Comparison of ENCODE assay signal across 18 mouse cellular contexts in the genomic region with DNA sequence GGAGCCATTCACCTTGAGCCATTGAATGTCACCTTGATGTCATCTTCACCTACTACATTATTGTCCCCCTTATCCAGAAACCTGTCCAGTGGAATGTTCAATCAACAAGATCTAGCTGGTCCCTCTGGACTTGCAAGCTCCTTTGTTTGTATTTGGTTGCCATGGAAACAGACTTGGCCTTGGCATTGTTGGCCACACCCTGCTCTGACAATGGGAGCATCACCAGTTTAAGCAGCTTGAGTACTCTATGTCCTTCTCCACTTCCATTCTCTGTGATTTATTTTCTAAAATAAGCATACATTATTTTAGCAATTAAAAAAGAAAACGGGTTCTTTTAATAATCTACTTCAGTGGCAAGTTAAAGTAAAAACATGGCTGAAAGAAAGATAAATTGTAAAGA.
DNase-seq lines count a peak whose midpoint lies in the region; ATAC-seq and TF ChIP-seq lines count a peak whose summit lies in the region.
"Had no signal": no experiment of that assay in that cellular context is flagged by ENCODE, and none has a peak within 500 bp of the region (broad histone marks: within the 10 kb centered on the region; RNA-seq: fewer than 3 reads in every experiment).

No protein-coding gene starts in this region.

- 83% methylated on average over 1 of the region's 1 CpGs for WGBS in lung, postnatal 0 days
- WGBS in intestine, postnatal 0 days, result 77% methylated on average over 1 of the region's 1 CpGs
- WGBS in thymus, adult 2 months, result 81% methylated on average over 1 of the region's 1 CpGs

- no peaks in the 10 kb centered on the region for H3K27me3 ChIP-seq in lung, postnatal 0 days (replicated peaks; ENCODE audit: insufficient read depth, low read length)
- H3K27me3 ChIP-seq in intestine, postnatal 0 days (replicated peaks; ENCODE audit: control insufficient read depth, insufficient read depth, low read length), result no peaks in the 10 kb centered on the region
- H3K27me3 ChIP-seq in thymus, adult 2 months (ENCODE audit: control insufficient read depth, insufficient read depth, low read length), result no peaks in the 10 kb centered on the region
- H3K27me3 ChIP-seq: limb, embryonic 13.5 days; midbrain, embryonic 13.5 days had no signal

- H3K27ac ChIP-seq in lung, postnatal 0 days (ENCODE audit: low read length), result no peak overlapping the region
- no peak overlapping the region for H3K27ac ChIP-seq in intestine, postnatal 0 days (ENCODE audit: low read depth, low read length)
- H3K27ac ChIP-seq in thymus, adult 2 months (ENCODE audit: control insufficient read depth, insufficient read depth, low read length), result no peak overlapping the region
- H3K27ac ChIP-seq: limb, embryonic 13.5 days; liver, embryonic 14.5 days; macrophage; midbrain, embryonic 13.5 days had no signal

- ATAC-seq in lung, postnatal 0 days, result no peak
- no peak for ATAC-seq in intestine, postnatal 0 days
- ATAC-seq: midbrain, embryonic 13.5 days had no signal

- H3K4me1 ChIP-seq in lung, postnatal 0 days (ENCODE audit: insufficient read depth, low read depth, low read length), result 0 out of 2 replicates have a peak, but pooled peaks cover 2% of the 10 kb centered on the region
- no peaks in the 10 kb centered on the region for H3K4me1 ChIP-seq in intestine, postnatal 0 days (replicated peaks; ENCODE audit: control insufficient read depth, insufficient read depth, low read length)
- peaks cover 13% of the 10 kb centered on the region for H3K4me1 ChIP-seq in thymus, adult 2 months (replicated peaks; ENCODE audit: control insufficient read depth, insufficient read depth, low read length)
- H3K4me1 ChIP-seq: midbrain, embryonic 13.5 days had no signal

- no peak for TF ChIP-seq POLR2A in thymus, adult 2 months (IDR thresholded peaks at IDR 0.05; ENCODE audit: control insufficient read depth, extremely low read depth, insufficient read depth, low read length, poor library complexity)

- DNase-seq in adrenal gland, postnatal 14 days, result peak; percentile 21
- DNase-seq in adrenal gland, adult 8-10 months, result no peak
- peak; percentile 32 for DNase-seq in lung, postnatal 0 days (ENCODE audit: low spot score)
- DNase-seq in lung, postnatal 4 days, result no peak
- DNase-seq in adipocyte (ENCODE audit: low spot score), result peak; percentile 11
- peak; percentile 50 for DNase-seq in retina, postnatal 1 day
- DNase-seq in thymus, adult 2 months, result no peak
- DNase-seq: cerebellum, adult 11 months; cerebellum, postnatal 25 days; kidney, adult 8-10 months; kidney, postnatal 36 days; thymus, postnatal 14 days had no signal

- no peak overlapping the region for H3K4me3 ChIP-seq in lung, postnatal 0 days (ENCODE audit: low read depth, low read length)
- H3K4me3 ChIP-seq in intestine, postnatal 0 days (ENCODE audit: low read depth, low read length), result no peak overlapping the region
- H3K4me3 ChIP-seq in thymus, adult 2 months (ENCODE audit: control insufficient read depth, insufficient read depth, low read length), result no peak overlapping the region
- H3K4me3 ChIP-seq: heart, embryonic 12.5 days; limb, embryonic 13.5 days; midbrain, embryonic 13.5 days had no signal

- H3K4me2 ChIP-seq in lung, postnatal 0 days (replicated peaks; ENCODE audit: low read depth, low read length), result no peak overlapping the region
- H3K4me2 ChIP-seq in intestine, postnatal 0 days (replicated peaks; ENCODE audit: low read depth), result no peak overlapping the region
- H3K4me2 ChIP-seq: heart, embryonic 12.5 days; limb, embryonic 13.5 days; midbrain, embryonic 13.5 days had no signal

- H3K9ac ChIP-seq in lung, postnatal 0 days (replicated peaks; ENCODE audit: low read depth), result no peak overlapping the region
- no peak overlapping the region for H3K9ac ChIP-seq in intestine, postnatal 0 days (ENCODE audit: low read depth, low read length)
- H3K9ac ChIP-seq: heart, embryonic 12.5 days; limb, embryonic 13.5 days; liver, embryonic 14.5 days; midbrain, embryonic 13.5 days had no signal

- no peaks in the 10 kb centered on the region for H3K9me3 ChIP-seq in lung, postnatal 0 days (ENCODE audit: low read length)
- H3K9me3 ChIP-seq in intestine, postnatal 0 days (ENCODE audit: control insufficient read depth), result no peaks in the 10 kb centered on the region
- H3K9me3 ChIP-seq: heart, embryonic 12.5 days; limb, embryonic 13.5 days; midbrain, embryonic 13.5 days had no signal

- H3K36me3 ChIP-seq in lung, postnatal 0 days (ENCODE audit: insufficient read depth, low read length), result no peaks in the 10 kb centered on the region
- H3K36me3 ChIP-seq in intestine, postnatal 0 days (ENCODE audit: control insufficient read depth, insufficient read depth), result no peaks in the 10 kb centered on the region
- no peaks in the 10 kb centered on the region for H3K36me3 ChIP-seq in thymus, adult 2 months (ENCODE audit: control insufficient read depth, insufficient read depth, low read length)
- H3K36me3 ChIP-seq: heart, embryonic 12.5 days; limb, embryonic 13.5 days; midbrain, embryonic 13.5 days had no signal

- no peak for TF ChIP-seq EP300 in lung, postnatal 0 days (IDR thresholded peaks at IDR 0.05)

- no peak for TF ChIP-seq CTCF in lung, postnatal 0 days (IDR thresholded peaks at IDR 0.05)
- no peak for TF ChIP-seq CTCF in intestine, postnatal 0 days (IDR thresholded peaks at IDR 0.05; ENCODE audit: low read depth)
- no peak for TF ChIP-seq CTCF in thymus, adult 2 months (IDR thresholded peaks at IDR 0.05; ENCODE audit: borderline replicate concordance, control insufficient read depth, extremely low read depth, insufficient read depth, low read length, poor library complexity)

Comparison
In these comparisons a context has a peak if more than half of its experiments do, and no peak if none do; other contexts are left out.
1. DNase-seq: peak in adrenal gland, postnatal 14 days (single experiment), lung, postnatal 0 days (single experiment), adipocyte (single experiment) and retina, postnatal 1 day (single experiment); none in adrenal gland, adult 8-10 months (single experiment), lung, postnatal 4 days (0 of 2) and thymus, adult 2 months (single experiment).